Mouse (Mus musculus) adrenal gland, postnatal 10 days (tissue): ENCODE measurements around the gene Kif26b. TPM values are rescaled to one million over a fixed set of nuclear protein-coding genes. Genes with fewer than 3 reads are reported as not detected.

Experiments used
- DNase-seq: peaks from one replicate; pipeline ENCODE4 v3.0.0; 2021; ENCODE audit warnings: mixed read lengths
- total RNA-seq, 2 experiments: library from RNA; stranded (reverse); gene quantifications; 2 replicates each; pipeline ENCODE4 v1.2.3; 2021

The Kif26b gene
- total RNA-seq, 2 experiments from 2014 or later: 2.3 to 4.8 TPM

- no peak for DNase-seq
Measured at GRCm38 (mm10) chr1:178725536-178725935, 196.6 kb downstream of the Kif26b start.

- no peak for DNase-seq
Measured at GRCm38 (mm10) chr1:178728256-178728655, 199.3 kb downstream of the Kif26b start.

GRCm38 (mm10) chr1:178730271-178730670, 201.3 kb downstream of the Kif26b start:
- no peak for DNase-seq

GRCm38 (mm10) chr1:178733035-178733434, 204.1 kb downstream of the Kif26b start:
- DNase-seq: no peak

- no peak for DNase-seq
Measured at GRCm38 (mm10) chr1:178734576-178734975, 205.7 kb downstream of the Kif26b start.

- no peak for DNase-seq
Measured at GRCm38 (mm10) chr1:178736931-178737330, 208.0 kb downstream of the Kif26b start.

- no peak for DNase-seq
Measured at GRCm38 (mm10) chr1:178743820-178744219, 214.9 kb downstream of the Kif26b start.

- DNase-seq: no peak
Measured at GRCm38 (mm10) chr1:178744526-178744925, 215.6 kb downstream of the Kif26b start.

- DNase-seq: no peak
Measured at GRCm38 (mm10) chr1:178744961-178745360, 216.0 kb downstream of the Kif26b start.

- no peak for DNase-seq
Measured at GRCm38 (mm10) chr1:178745471-178745870, 216.5 kb downstream of the Kif26b start.

GRCm38 (mm10) chr1:178747279-178748221, 218.6 kb downstream of the Kif26b start:
- DNase-seq: no peak

- no peak for DNase-seq
Measured at GRCm38 (mm10) chr1:178748222-178748600, 219.3 kb downstream of the Kif26b start.

- no peak for DNase-seq
Measured at GRCm38 (mm10) chr1:178748617-178749016, 219.7 kb downstream of the Kif26b start.

- DNase-seq: no peak
Measured at GRCm38 (mm10) chr1:178749786-178750185, 220.9 kb downstream of the Kif26b start.

GRCm38 (mm10) chr1:178758441-178758840, 229.5 kb downstream of the Kif26b start:
- DNase-seq: no peak

GRCm38 (mm10) chr1:178762125-178762741, 233.3 kb downstream of the Kif26b start:
- no peak for DNase-seq

- DNase-seq: no peak
Measured at GRCm38 (mm10) chr1:178764914-178765313, 236.0 kb downstream of the Kif26b start.

- DNase-seq: no peak
Measured at GRCm38 (mm10) chr1:178765650-178766049, 236.7 kb downstream of the Kif26b start.

- DNase-seq: no peak
Measured at GRCm38 (mm10) chr1:178768976-178769375, 240.1 kb downstream of the Kif26b start.

- no peak for DNase-seq
Measured at GRCm38 (mm10) chr1:178769988-178770387, 241.1 kb downstream of the Kif26b start.

GRCm38 (mm10) chr1:178770626-178771362, 241.9 kb downstream of the Kif26b start:
- DNase-seq: no peak

- DNase-seq: no peak
Measured at GRCm38 (mm10) chr1:178779742-178780141, 250.8 kb downstream of the Kif26b start.

GRCm38 (mm10) chr1:178784043-178784442, 255.1 kb downstream of the Kif26b start:
- DNase-seq: no peak
